Mouse (Mus musculus): ENCODE measurements around the gene Rgl1. TPM values are rescaled to one million over a fixed set of nuclear protein-coding genes. Genes with fewer than 3 reads are reported as not detected.

Gene Rgl1
- polyA plus RNA-seq, 1 experiment: 7.1 TPM

GRCm38 (mm10) chr1:152721535-152722198 lies 44.5 kb downstream of the Rgl1 start:
- Histone ChIP-seq H3K27me3 (ENCODE audit: control insufficient read depth, insufficient read depth, low read length) (no peaks in the 10 kb centered on the region), H3K4me1 (replicated peaks; ENCODE audit: control insufficient read depth, insufficient read depth, low read length) (no peaks in the 10 kb centered on the region), H3K4me3 (ENCODE audit: control insufficient read depth, insufficient read depth, low read length) (no peak overlapping the region), H3K36me3 (ENCODE audit: control insufficient read depth, insufficient read depth, low read length) (no peaks in the 10 kb centered on the region), H3K27ac (ENCODE audit: control insufficient read depth, insufficient read depth, low read length) (no peak overlapping the region)
- DNase-seq: no peak
- WGBS: 83% methylated on average over 11 of the region's 11 CpGs
- TF ChIP-seq CTCF (IDR thresholded peaks at IDR 0.05; ENCODE audit: borderline replicate concordance, control insufficient read depth, extremely low read depth, insufficient read depth, low read length, poor library complexity) (no peak), POLR2A (IDR thresholded peaks at IDR 0.05; ENCODE audit: control insufficient read depth, extremely low read depth, insufficient read depth, low read length, poor library complexity) (no peak)

- H3K36me3 ChIP-seq (ENCODE audit: control insufficient read depth, insufficient read depth, low read length): no peaks in the 10 kb centered on the region
- 6% methylated on average over 4 of the region's 4 CpGs for WGBS
- DNase-seq: no peak
- TF ChIP-seq POLR2A (IDR thresholded peaks at IDR 0.05; ENCODE audit: control insufficient read depth, extremely low read depth, insufficient read depth, low read length, poor library complexity) (no peak), CTCF (IDR thresholded peaks at IDR 0.05; ENCODE audit: borderline replicate concordance, control insufficient read depth, extremely low read depth, insufficient read depth, low read length, poor library complexity) (no peak)
- H3K4me3 ChIP-seq (ENCODE audit: control insufficient read depth, insufficient read depth, low read length): no peak overlapping the region
- H3K4me1 ChIP-seq (replicated peaks; ENCODE audit: control insufficient read depth, insufficient read depth, low read length): no peaks in the 10 kb centered on the region
- no peaks in the 10 kb centered on the region for H3K27me3 ChIP-seq (ENCODE audit: control insufficient read depth, insufficient read depth, low read length)
- H3K27ac ChIP-seq (ENCODE audit: control insufficient read depth, insufficient read depth, low read length): no peak overlapping the region
Observed at GRCm38 (mm10) chr1:152720969-152721368, 45.2 kb downstream of the Rgl1 start.

- no peaks in the 10 kb centered on the region for H3K27me3 ChIP-seq (ENCODE audit: control insufficient read depth, insufficient read depth, low read length)
- H3K27ac ChIP-seq (ENCODE audit: control insufficient read depth, insufficient read depth, low read length): no peak overlapping the region
- 49% methylated on average over 6 of the region's 6 CpGs for WGBS
- no peaks in the 10 kb centered on the region for H3K36me3 ChIP-seq (ENCODE audit: control insufficient read depth, insufficient read depth, low read length)
- no peaks in the 10 kb centered on the region for H3K4me1 ChIP-seq (replicated peaks; ENCODE audit: control insufficient read depth, insufficient read depth, low read length)
- no peak for DNase-seq
- TF ChIP-seq CTCF (IDR thresholded peaks at IDR 0.05; ENCODE audit: borderline replicate concordance, control insufficient read depth, extremely low read depth, insufficient read depth, low read length, poor library complexity) (no peak), POLR2A (IDR thresholded peaks at IDR 0.05; ENCODE audit: control insufficient read depth, extremely low read depth, insufficient read depth, low read length, poor library complexity) (no peak)
- H3K4me3 ChIP-seq (ENCODE audit: control insufficient read depth, insufficient read depth, low read length): no peak overlapping the region
Observed at GRCm38 (mm10) chr1:152718200-152718599, 48.0 kb downstream of the Rgl1 start.

GRCm38 (mm10) chr1:152717329-152717728 lies 48.8 kb downstream of the Rgl1 start:
- no peak for DNase-seq
- 93% methylated on average over 1 of the region's 1 CpGs for WGBS
- Histone ChIP-seq H3K27ac (ENCODE audit: control insufficient read depth, insufficient read depth, low read length) (no peak overlapping the region), H3K4me3 (ENCODE audit: control insufficient read depth, insufficient read depth, low read length) (no peak overlapping the region), H3K4me1 (replicated peaks; ENCODE audit: control insufficient read depth, insufficient read depth, low read length) (no peaks in the 10 kb centered on the region), H3K27me3 (ENCODE audit: control insufficient read depth, insufficient read depth, low read length) (no peaks in the 10 kb centered on the region), H3K36me3 (ENCODE audit: control insufficient read depth, insufficient read depth, low read length) (no peaks in the 10 kb centered on the region)
- no peak for TF ChIP-seq POLR2A (IDR thresholded peaks at IDR 0.05; ENCODE audit: control insufficient read depth, extremely low read depth, insufficient read depth, low read length, poor library complexity)
- no peak for TF ChIP-seq CTCF (IDR thresholded peaks at IDR 0.05; ENCODE audit: borderline replicate concordance, control insufficient read depth, extremely low read depth, insufficient read depth, low read length, poor library complexity)

- no peak for DNase-seq
- TF ChIP-seq CTCF (IDR thresholded peaks at IDR 0.05; ENCODE audit: borderline replicate concordance, control insufficient read depth, extremely low read depth, insufficient read depth, low read length, poor library complexity) (no peak), POLR2A (IDR thresholded peaks at IDR 0.05; ENCODE audit: control insufficient read depth, extremely low read depth, insufficient read depth, low read length, poor library complexity) (no peak)
- H3K4me3 ChIP-seq (ENCODE audit: control insufficient read depth, insufficient read depth, low read length): no peak overlapping the region
- WGBS: 97% methylated on average over 3 of the region's 3 CpGs
- H3K27ac ChIP-seq (ENCODE audit: control insufficient read depth, insufficient read depth, low read length): no peak overlapping the region
- H3K4me1 ChIP-seq (replicated peaks; ENCODE audit: control insufficient read depth, insufficient read depth, low read length): no peaks in the 10 kb centered on the region
- no peaks in the 10 kb centered on the region for H3K27me3 ChIP-seq (ENCODE audit: control insufficient read depth, insufficient read depth, low read length)
- H3K36me3 ChIP-seq (ENCODE audit: control insufficient read depth, insufficient read depth, low read length): no peaks in the 10 kb centered on the region
Observed at GRCm38 (mm10) chr1:152714405-152714804, 51.7 kb downstream of the Rgl1 start.

- TF ChIP-seq CTCF (IDR thresholded peaks at IDR 0.05; ENCODE audit: borderline replicate concordance, control insufficient read depth, extremely low read depth, insufficient read depth, low read length, poor library complexity): no peak
- no peak for TF ChIP-seq POLR2A (IDR thresholded peaks at IDR 0.05; ENCODE audit: control insufficient read depth, extremely low read depth, insufficient read depth, low read length, poor library complexity)
- DNase-seq: no peak
- Histone ChIP-seq H3K36me3 (ENCODE audit: control insufficient read depth, insufficient read depth, low read length) (no peaks in the 10 kb centered on the region), H3K27me3 (ENCODE audit: control insufficient read depth, insufficient read depth, low read length) (no peaks in the 10 kb centered on the region), H3K4me1 (replicated peaks; ENCODE audit: control insufficient read depth, insufficient read depth, low read length) (no peaks in the 10 kb centered on the region), H3K27ac (ENCODE audit: control insufficient read depth, insufficient read depth, low read length) (no peak overlapping the region), H3K4me3 (ENCODE audit: control insufficient read depth, insufficient read depth, low read length) (no peak overlapping the region)
- 93% methylated on average over 4 of the region's 4 CpGs for WGBS
Observed at GRCm38 (mm10) chr1:152713924-152714323, 52.2 kb downstream of the Rgl1 start.

- 87% methylated on average over 4 of the region's 4 CpGs for WGBS
- TF ChIP-seq POLR2A (IDR thresholded peaks at IDR 0.05; ENCODE audit: control insufficient read depth, extremely low read depth, insufficient read depth, low read length, poor library complexity): no peak
- TF ChIP-seq CTCF (IDR thresholded peaks at IDR 0.05; ENCODE audit: borderline replicate concordance, control insufficient read depth, extremely low read depth, insufficient read depth, low read length, poor library complexity): no peak
- Histone ChIP-seq H3K4me1 (replicated peaks; ENCODE audit: control insufficient read depth, insufficient read depth, low read length) (no peaks in the 10 kb centered on the region), H3K27me3 (ENCODE audit: control insufficient read depth, insufficient read depth, low read length) (no peaks in the 10 kb centered on the region), H3K27ac (ENCODE audit: control insufficient read depth, insufficient read depth, low read length) (no peak overlapping the region), H3K36me3 (ENCODE audit: control insufficient read depth, insufficient read depth, low read length) (no peaks in the 10 kb centered on the region), H3K4me3 (ENCODE audit: control insufficient read depth, insufficient read depth, low read length) (no peak overlapping the region)
- no peak for DNase-seq
Observed at GRCm38 (mm10) chr1:152711037-152711436, 55.1 kb downstream of the Rgl1 start.
